Mouse (Mus musculus) forebrain, embryonic 16.5 days (tissue): ENCODE data around the gene Spred3. TPM values are rescaled to one million over a fixed set of nuclear protein-coding genes. Genes with fewer than 3 reads are reported as not detected.
"Not testable (repeated sequence)": the region's sequence is repeated elsewhere in the genome, so short reads cannot be mapped to it uniquely, and the experiment has no call there.

Experiments used
- ATAC-seq: fragments of 200-750 bp; cut with Nextera tagmentation; 2 replicates; pipeline ENCODE4 v1.8.0; 2017; ENCODE audit warnings: mild to moderate bottlenecking, moderate library complexity
- H3K27ac ChIP-seq: fragments of 300-500 bp; sonication (generic); 2 replicates; pipeline ENCODE4 v1.5.1; 2014; ENCODE audit warnings: low read length, control low read depth
- H3K27me3 ChIP-seq: fragments of 300-500 bp; sonication (generic); replicated peaks from 2 replicates; pipeline ENCODE4 v1.6.1; 2014; ENCODE audit warnings: low read length; ENCODE audit not compliant: control insufficient read depth, insufficient read depth
- H3K36me3 ChIP-seq: fragments of 300-500 bp; sonication (generic); 2 replicates; pipeline ENCODE4 v1.6.1; 2014; ENCODE audit not compliant: control insufficient read depth, insufficient read depth
- H3K4me1 ChIP-seq: fragments of 300-500 bp; sonication (generic); replicated peaks from 2 replicates; pipeline ENCODE4 v1.6.1; 2014; ENCODE audit warnings: low read length; ENCODE audit not compliant: control insufficient read depth, insufficient read depth
- H3K4me2 ChIP-seq: fragments of 300-500 bp; sonication (generic); 2 replicates; pipeline ENCODE4 v1.6.1; 2014; ENCODE audit warnings: mild to moderate bottlenecking, low read length, control low read depth
- H3K4me3 ChIP-seq: fragments of 300-500 bp; sonication (generic); replicated peaks from 2 replicates; pipeline ENCODE4 v1.5.1; 2014; ENCODE audit warnings: mild to moderate bottlenecking, low read length, control low read depth
- H3K9ac ChIP-seq: fragments of 300-500 bp; sonication (generic); replicated peaks from 2 replicates; pipeline ENCODE4 v1.6.1; 2014; ENCODE audit warnings: low read depth, low read length, control low read depth
- H3K9me3 ChIP-seq: fragments of 300-500 bp; sonication (generic); 2 replicates; pipeline ENCODE4 v1.6.1; 2016; ENCODE audit warnings: low read length; ENCODE audit not compliant: control insufficient read depth
- WGBS: fragments of 180-500 bp; shearing (Covaris S2); extraction: QIAGEN DNeasy Blood & Tissue Kit; methylation state at CpG from one replicate; pipeline ENCODE4 v1.1.7; 2014; 5-methylcytosine and 5-hydroxymethylcytosine counted together
- polyA plus RNA-seq: library from polyadenylated mRNA; unstranded; fragments of >200 nt; fragmentation: Nextera tagmentation; extraction: Ambion mirVana; gene quantifications from 2 replicates; pipeline ENCODE4 v1.2.1, GENCODE M21; 2015

Gene Spred3
- polyA plus RNA-seq, 1 experiment from 2014 or later = 7.5 TPM

DNA sequence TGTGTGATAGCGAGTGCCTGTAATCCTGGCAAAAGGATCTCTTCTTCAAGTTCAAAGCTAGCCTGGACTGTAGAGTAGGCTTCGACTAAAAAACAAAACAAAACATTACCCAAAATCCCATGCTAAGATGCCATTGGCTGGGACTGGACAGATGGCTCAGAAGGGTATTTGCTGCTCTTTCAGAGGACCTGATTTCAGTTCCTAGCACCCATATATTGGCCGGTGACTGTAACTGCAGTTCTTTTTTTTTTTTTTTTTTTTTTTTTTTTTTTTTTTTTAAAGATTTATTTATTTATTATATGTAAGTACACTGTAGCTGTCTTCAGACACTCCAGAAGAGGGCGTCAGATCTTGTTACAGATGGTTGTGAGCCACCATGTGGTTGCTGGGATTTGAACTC lies 31.0 kb downstream of the Spred3 start:
- H3K4me2 ChIP-seq, H3K27ac ChIP-seq, H3K27me3 ChIP-seq, H3K4me1 ChIP-seq, ATAC-seq, H3K36me3 ChIP-seq, H3K9me3 ChIP-seq, H3K9ac ChIP-seq, H3K4me3 ChIP-seq: not testable (repeated sequence)
- 96% methylated on average over 3 of the region's 4 CpGs for WGBS

DNA sequence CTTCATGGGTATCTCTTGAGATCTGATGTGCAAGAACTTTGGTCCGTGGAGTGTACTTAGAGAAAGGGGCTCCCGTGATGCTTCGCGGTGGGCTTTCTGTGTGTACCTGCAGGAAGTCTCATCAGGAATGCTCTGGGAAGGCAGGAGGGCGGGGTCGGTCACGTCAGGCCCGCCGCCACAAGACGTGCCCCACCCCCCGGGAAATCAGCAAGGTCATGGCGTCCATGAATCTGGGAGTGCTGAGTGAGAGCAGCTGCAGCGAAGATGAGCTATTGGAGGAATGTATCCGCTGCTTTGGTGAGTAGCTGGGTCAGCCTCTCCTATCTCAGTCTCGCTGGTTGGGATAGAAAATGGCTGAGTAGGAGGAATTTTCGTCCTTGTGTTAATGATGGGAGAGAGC lies 32.8 kb downstream of the Spred3 start:
- no peaks in the 10 kb centered on the region for H3K9me3 ChIP-seq

DNA sequence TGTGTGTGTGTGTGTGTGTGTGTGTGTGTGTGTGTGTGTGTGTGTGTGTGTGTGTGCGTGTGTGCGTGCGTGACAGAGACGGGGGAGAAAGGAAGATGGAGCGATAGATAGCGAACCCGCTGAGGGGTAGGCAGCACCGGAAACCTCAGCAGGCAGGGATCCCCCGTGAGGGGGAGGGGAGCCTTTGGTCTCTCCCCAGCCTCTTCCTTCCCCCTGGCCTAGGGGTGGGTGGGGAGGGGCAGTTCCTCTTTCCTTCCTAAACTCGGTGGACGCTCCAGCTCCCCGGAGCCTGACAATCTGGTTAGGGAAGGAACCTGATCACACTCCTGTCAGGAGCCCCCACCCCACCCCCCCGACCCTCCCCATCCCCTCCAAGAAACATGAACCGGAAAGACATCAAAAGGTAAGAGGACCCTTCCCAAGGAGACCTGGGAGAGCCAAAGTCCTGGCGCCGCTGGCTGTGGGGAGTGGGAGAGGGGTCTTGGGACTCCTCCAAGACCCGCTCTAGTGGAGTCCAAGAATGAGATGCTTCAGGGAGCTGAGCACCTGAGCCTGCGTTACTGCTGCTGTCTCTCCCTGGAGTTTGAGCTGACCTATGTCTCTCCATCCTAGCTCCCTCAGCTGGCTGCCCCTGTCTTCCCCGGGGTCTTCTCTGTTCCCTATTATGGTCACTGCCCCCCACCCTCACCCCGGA lies 35.4 kb downstream of the Spred3 start, which contains the start of gene Rasgrp4:
Gene Rasgrp4, plus strand, starts transcription at position 159 of the 694 bp plus-strand sequence.
- H3K27ac ChIP-seq = no peak within 1 kb of the TSS
- peak; percentile 28; the same call in 1 of the 2 replicates for ATAC-seq
- WGBS = 2% methylated on average over 9 of the region's 20 CpGs
- H3K9me3 ChIP-seq = no peaks in the 10 kb centered on the region
- peak within 1 kb of the TSS; percentile 30 for H3K4me3 ChIP-seq
- H3K36me3 ChIP-seq = no peaks in the 10 kb centered on the region
- peaks cover 8% of the 10 kb centered on the region; the same call in 1 of the 2 replicates for H3K4me1 ChIP-seq
- no peak within 1 kb of the TSS for H3K9ac ChIP-seq
- no peaks in the 10 kb centered on the region for H3K27me3 ChIP-seq
- peak within 1 kb of the TSS; percentile 49 for H3K4me2 ChIP-seq

More for the DNA sequence above, 32.8 kb downstream of the Spred3 start:
- no peak overlapping the region for H3K4me3 ChIP-seq
- peaks cover 8% of the 10 kb centered on the region; the same call in 1 of the 2 replicates for H3K4me1 ChIP-seq
- WGBS = 46% methylated on average over 16 of the region's 16 CpGs
- no peaks in the 10 kb centered on the region for H3K27me3 ChIP-seq
- no peak overlapping the region for H3K9ac ChIP-seq
- no peaks in the 10 kb centered on the region for H3K36me3 ChIP-seq
- H3K27ac ChIP-seq = no peak overlapping the region
- H3K4me2 ChIP-seq = no peak overlapping the region
- no peak for ATAC-seq

DNA sequence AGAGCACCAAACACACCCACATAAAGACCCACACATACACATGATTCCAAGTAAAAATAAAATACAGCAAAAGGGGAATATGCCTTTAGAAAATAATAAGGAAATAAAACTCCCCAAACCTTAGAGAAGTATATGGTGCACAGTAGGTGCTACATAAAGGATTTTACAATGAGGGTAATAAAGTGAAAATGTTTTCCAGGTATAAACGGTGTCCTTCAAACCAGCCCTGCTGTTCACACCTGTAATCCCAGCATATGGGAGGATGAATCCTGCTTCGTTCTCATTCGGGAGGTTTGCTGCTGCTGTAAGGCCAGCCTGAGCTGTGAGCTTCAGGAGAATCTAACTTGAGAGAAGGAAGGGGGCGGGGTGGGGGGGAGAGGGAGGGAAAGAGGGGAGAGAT lies 36.0 kb downstream of the Spred3 start:
- Histone ChIP-seq H3K4me2 (peak overlapping the region; percentile 49), H3K4me3 (no peak overlapping the region; the same call in 1 of the 2 replicates), H3K27me3 (no peaks in the 10 kb centered on the region), H3K36me3 (no peaks in the 10 kb centered on the region), H3K9me3 (no peaks in the 10 kb centered on the region), H3K9ac (no peak overlapping the region), H3K4me1 (peaks cover 8% of the 10 kb centered on the region; the same call in 1 of the 2 replicates), H3K27ac (no peak overlapping the region)
- ATAC-seq = no peak
- WGBS = 10% methylated on average over 3 of the region's 4 CpGs

DNA sequence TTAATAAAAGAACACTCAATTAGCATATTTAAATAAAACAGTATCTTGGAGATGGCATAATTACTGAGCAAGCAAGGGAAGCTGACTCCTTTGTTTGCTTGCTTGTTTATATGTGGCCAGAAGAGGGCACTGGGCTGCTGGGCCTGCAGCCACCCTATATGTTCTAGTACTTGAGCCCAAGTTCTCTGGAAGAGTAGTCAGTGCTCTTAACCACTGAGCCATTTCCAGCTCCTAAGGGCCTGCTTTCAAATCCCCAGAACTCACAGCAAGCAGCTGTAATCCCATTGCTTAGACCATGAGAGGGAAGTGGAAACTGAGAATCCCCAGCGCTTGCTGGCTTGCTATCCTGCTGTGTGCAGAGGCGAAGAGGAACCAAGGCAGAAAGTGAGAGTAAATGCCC lies 41.5 kb downstream of the Spred3 start:
- Histone ChIP-seq H3K4me1 (peaks cover 10% of the 10 kb centered on the region), H3K27me3 (no peaks in the 10 kb centered on the region), H3K36me3 (no peaks in the 10 kb centered on the region), H3K4me3 (no peak overlapping the region), H3K9ac (no peak overlapping the region), H3K27ac (no peak overlapping the region), H3K4me2 (no peak overlapping the region), H3K9me3 (no peaks in the 10 kb centered on the region)
- ATAC-seq = no peak
- WGBS = 52% methylated on average over 2 of the region's 2 CpGs

DNA sequence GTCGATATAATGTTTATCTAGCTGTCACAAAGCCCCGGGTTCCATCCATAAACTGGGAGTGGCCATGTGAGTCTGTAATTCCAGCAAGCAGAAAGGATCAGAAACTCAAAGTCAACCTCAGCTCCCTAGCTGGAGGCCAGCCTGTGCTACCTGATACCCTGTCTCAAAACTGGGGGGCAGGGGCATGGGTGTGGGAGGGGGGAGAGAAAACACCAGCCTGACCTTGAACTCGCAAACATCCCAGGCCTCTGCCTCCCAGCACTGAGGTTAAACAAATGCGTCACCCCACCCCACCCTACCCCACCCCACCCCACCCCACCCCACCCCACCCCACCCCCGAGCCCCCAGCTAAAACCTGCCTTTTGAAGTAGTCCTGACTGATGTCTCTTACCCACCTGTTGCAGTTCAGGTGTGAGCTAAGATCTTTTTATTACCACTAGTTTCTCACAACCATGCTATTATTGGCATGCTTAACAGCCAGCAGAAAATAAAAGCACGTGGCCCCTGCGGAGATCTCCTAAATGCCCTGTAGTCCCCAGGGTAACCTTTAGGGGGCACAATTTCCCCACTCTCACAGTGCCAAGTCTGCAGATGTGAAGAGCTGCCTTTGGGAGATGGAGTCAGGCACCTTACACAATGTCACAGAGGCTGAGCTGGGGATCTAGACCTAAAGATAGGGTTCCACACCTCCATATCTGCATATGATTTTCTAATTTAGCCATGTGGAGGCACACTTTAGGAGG lies 43.9 kb downstream of the Spred3 start:
- H3K9me3 ChIP-seq = no peaks in the 10 kb centered on the region
- no peaks in the 10 kb centered on the region for H3K27me3 ChIP-seq
- H3K4me2 ChIP-seq = no peak overlapping the region
- H3K27ac ChIP-seq = no peak overlapping the region
- H3K4me1 ChIP-seq = peaks cover 10% of the 10 kb centered on the region
- no peak for ATAC-seq
- H3K4me3 ChIP-seq = no peak overlapping the region
- H3K36me3 ChIP-seq = no peaks in the 10 kb centered on the region
- H3K9ac ChIP-seq = no peak overlapping the region
- 31% methylated on average over 7 of the region's 7 CpGs for WGBS

DNA sequence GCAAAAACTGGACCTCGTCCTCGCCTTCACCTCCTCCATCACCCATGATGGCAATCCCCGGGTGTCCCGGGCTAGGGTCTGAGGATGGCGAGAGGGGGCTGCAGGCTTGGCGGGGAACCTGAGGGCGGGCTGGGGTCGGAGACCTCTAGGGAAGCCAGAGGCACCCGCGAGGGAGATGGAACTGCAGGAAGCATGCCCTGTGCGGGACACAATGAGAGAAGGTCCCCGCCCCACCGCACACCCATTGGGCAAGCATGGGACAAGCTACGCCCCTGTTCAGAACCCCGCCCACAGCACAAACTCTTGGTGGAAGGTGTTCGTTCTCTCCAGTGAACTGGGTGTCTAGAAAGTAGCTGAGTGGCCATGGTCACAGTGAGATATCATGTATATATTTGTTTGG lies 45.2 kb downstream of the Spred3 start, which contains the start of gene Ryr1:
Gene Ryr1, minus strand, starts transcription at position 210 of the 400 bp plus-strand sequence.
- WGBS = under 1% methylated on average over 16 of the region's 16 CpGs
- Histone ChIP-seq H3K36me3 (no peaks in the 10 kb centered on the region), H3K9me3 (no peaks in the 10 kb centered on the region), H3K4me3 (peak within 1 kb of the TSS; percentile 37), H3K27me3 (no peaks in the 10 kb centered on the region), H3K27ac (no peak within 1 kb of the TSS), H3K4me2 (peak within 1 kb of the TSS; percentile 65), H3K4me1 (peaks cover 10% of the 10 kb centered on the region), H3K9ac (peak within 1 kb of the TSS; percentile 59)
- peak; percentile 83 for ATAC-seq

DNA sequence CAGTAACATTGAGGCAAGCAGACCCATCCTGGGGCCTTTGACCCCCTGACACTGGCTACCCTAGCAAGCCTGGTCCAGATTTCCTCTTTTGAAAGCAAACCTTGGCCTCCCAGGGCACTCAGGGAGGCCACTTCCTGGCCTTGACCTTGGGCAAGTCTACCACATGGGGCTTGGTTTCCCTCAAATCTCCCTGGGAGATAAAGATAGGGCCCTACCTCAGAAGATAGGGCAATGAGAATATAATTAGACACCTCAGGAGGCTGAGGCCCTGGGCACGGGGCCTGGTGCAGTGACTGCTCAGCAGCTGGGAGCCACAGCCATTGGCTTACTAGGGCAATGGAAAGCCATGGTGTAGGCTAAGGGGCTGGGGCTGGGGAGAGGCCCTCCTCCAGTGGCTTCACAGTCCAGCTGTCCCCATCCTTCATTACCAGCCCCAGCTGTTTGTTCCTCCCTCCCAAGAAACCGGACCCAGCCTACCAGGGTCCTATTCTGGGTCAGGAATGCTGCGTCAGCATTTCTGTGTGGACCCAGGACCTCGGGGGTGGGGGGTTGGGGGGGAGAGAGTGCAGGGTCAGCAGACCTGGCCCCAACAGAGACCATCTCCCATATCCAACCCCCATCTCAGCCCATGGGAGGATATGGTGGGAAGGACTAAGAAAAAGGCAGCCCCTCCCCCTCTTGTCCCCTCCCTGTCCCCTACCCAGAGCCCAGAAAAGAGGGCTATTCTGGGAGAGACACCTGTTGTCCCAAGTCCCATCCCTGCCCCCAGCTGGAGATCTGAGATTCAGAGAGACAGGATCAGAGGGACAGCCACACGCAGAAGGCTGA lies 46.5 kb downstream of the Spred3 start:
- 62% methylated on average over 5 of the region's 5 CpGs for WGBS
- no peak overlapping the region for H3K27ac ChIP-seq
- no peak overlapping the region for H3K9ac ChIP-seq
- H3K27me3 ChIP-seq = no peaks in the 10 kb centered on the region
- no peaks in the 10 kb centered on the region for H3K36me3 ChIP-seq
- no peak for ATAC-seq
- H3K4me2 ChIP-seq = peak overlapping the region; percentile 65
- no peak overlapping the region for H3K4me3 ChIP-seq
- no peaks in the 10 kb centered on the region for H3K9me3 ChIP-seq
- peaks cover 10% of the 10 kb centered on the region for H3K4me1 ChIP-seq

DNA sequence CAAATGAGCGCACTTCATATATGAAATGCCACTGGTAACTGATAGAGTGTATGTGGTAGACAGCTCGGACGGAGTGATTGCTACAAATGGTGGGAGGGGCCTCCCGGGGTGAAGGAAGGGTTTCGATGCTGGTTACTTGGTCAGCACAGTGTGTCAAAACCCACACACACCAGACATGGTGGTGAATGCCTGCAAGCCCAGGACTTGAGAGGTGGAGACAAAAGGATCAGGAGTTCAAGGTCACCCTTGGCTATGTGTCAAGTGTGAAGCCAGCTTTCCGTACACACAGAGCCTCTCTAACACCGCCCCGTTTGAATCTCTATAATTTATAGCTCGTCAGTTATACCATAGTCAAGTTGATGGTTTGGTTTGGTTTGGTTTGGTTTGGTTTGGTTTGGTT lies 47.4 kb downstream of the Spred3 start:
- 93% methylated on average over 9 of the region's 9 CpGs for WGBS
- H3K4me3 ChIP-seq = no peak overlapping the region
- no peaks in the 10 kb centered on the region for H3K9me3 ChIP-seq
- peaks cover 10% of the 10 kb centered on the region for H3K4me1 ChIP-seq
- no peak overlapping the region for H3K4me2 ChIP-seq
- no peaks in the 10 kb centered on the region for H3K27me3 ChIP-seq
- ATAC-seq = no peak
- H3K27ac ChIP-seq = no peak overlapping the region
- H3K9ac ChIP-seq = no peak overlapping the region
- no peaks in the 10 kb centered on the region for H3K36me3 ChIP-seq
